Mouse (Mus musculus) neural tube, embryonic 13.5 days (tissue): ENCODE measurements around the gene Arhgef2. TPM values are rescaled to one million over a fixed set of nuclear protein-coding genes. Genes with fewer than 3 reads are reported as not detected.

Source experiments
- ATAC-seq: fragments of 200-750 bp; cut with Nextera tagmentation; 2 replicates; pipeline ENCODE4 v1.8.0; 2017; ENCODE audit warnings: low read depth, mild to moderate bottlenecking, moderate TSS enrichment, moderate library complexity
- H3K27ac ChIP-seq: fragments of 300-500 bp; sonication (generic); replicated peaks from 2 replicates; pipeline ENCODE4 v1.5.1; 2015; ENCODE audit warnings: moderate library complexity, mild to moderate bottlenecking, inconsistent platforms
- H3K27me3 ChIP-seq: fragments of 300-500 bp; sonication (generic); 2 replicates; pipeline ENCODE4 v1.6.1; 2015; ENCODE audit warnings: mild to moderate bottlenecking, inconsistent platforms
- H3K36me3 ChIP-seq: fragments of 300-500 bp; sonication (generic); 2 replicates; pipeline ENCODE4 v1.6.1; 2015; ENCODE audit warnings: mild to moderate bottlenecking, inconsistent platforms
- H3K4me1 ChIP-seq: fragments of 300-500 bp; sonication (generic); replicated peaks from 2 replicates; pipeline ENCODE4 v1.6.1; 2015; ENCODE audit warnings: inconsistent platforms
- H3K4me2 ChIP-seq: fragments of 300-500 bp; sonication (generic); 2 replicates; pipeline ENCODE4 v1.6.1; 2015; ENCODE audit warnings: inconsistent platforms, mild to moderate bottlenecking, moderate library complexity
- H3K4me3 ChIP-seq: fragments of 300-500 bp; sonication (generic); 2 replicates; pipeline ENCODE4 v1.5.1; 2015; ENCODE audit warnings: mild to moderate bottlenecking, inconsistent platforms
- H3K9ac ChIP-seq: fragments of 300-500 bp; sonication (generic); 2 replicates; pipeline ENCODE4 v1.6.1; 2015; ENCODE audit warnings: moderate library complexity, mild to moderate bottlenecking, inconsistent platforms
- H3K9me3 ChIP-seq: fragments of 300-500 bp; sonication (generic); 2 replicates; pipeline ENCODE4 v1.6.1; 2016; ENCODE audit warnings: inconsistent platforms
- WGBS: fragments of 180-500 bp; shearing (Covaris S2); methylation state at CpG from one replicate; pipeline ENCODE4 v1.1.7; 2015; 5-methylcytosine and 5-hydroxymethylcytosine counted together
- polyA plus RNA-seq: library from polyadenylated mRNA; unstranded; fragments of >200 nt; fragmentation: Nextera tagmentation; extraction: Ambion mirVana; gene quantifications from 2 replicates; pipeline ENCODE4 v1.2.1, GENCODE M21; 2015

Arhgef2 gene
- polyA plus RNA-seq, 1 experiment from 2014 or later = 157 TPM

DNA sequence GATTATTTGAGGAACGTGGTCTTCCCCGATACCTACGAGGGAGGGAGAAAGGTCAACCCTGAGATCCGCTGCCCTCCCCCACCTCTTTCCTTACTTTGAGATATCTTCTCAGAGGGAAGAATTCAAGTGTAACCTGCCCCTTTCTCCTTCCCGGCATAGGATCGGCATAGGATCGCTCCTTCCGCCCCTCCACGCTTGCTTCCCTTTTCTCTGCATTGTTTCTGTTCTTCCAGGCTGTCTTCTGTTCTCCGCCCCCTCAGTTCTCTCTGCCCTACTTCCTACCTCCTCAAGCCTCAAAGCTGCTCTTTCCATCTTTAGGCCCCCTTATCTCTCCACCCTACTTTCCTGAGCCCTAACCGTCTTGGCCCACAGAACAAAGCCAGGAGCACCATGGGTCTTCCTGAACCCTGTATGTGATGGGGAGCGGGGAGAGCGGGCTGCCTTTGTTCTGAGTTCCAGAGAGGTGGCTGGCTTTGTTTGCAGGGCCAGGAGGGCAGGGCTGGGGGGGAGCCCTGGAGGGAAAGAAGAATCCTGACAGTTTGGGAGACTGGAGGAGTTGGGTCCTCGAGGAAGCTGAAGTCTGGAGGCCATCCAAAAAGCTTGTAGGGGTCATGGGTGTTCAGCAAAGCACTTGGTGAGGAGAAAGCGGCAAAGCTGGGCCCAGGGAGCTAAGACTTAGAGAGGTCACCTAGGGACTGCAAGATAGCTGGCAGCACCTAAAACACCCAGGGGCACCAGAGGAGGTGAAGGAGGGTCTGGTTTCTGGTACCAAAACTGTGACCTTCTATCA lies 17.8 kb downstream of the Arhgef2 start:
- WGBS = 1% methylated on average over 15 of the region's 15 CpGs
- H3K36me3 ChIP-seq = peaks cover 17% of the 10 kb centered on the region
- ATAC-seq = 0 out of 2 replicates have a peak, but pooled peaks have one; percentile 1
- peaks cover 63% of the 10 kb centered on the region for H3K4me1 ChIP-seq
- peak overlapping the region; percentile 90 for H3K4me2 ChIP-seq
- no peaks in the 10 kb centered on the region for H3K27me3 ChIP-seq
- H3K27ac ChIP-seq = peak overlapping the region; percentile 97
- H3K9me3 ChIP-seq = no peaks in the 10 kb centered on the region
- peak overlapping the region; percentile 89 for H3K4me3 ChIP-seq
- peak overlapping the region; percentile 98 for H3K9ac ChIP-seq

DNA sequence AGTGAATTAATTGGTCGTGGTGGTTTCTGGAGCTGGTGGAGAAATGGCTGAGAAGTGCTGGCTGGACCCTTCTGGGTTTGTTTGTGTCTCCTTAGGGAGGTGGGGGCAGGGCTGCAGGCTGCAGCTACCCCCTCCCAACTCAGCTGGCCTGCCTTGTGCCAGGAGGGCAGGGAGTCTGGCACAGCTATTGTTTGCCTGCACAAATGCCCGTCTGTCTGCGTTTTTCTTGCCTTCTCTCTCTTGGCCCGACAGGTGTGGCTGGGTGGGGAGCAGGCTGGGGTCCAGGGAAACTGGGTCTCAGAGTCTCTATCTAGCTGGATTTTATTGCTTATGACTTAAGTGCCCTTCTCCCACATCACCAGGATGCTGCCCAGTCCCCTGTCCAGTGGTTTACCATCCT lies 18.6 kb downstream of the Arhgef2 start:
- H3K36me3 ChIP-seq = peaks cover 25% of the 10 kb centered on the region
- ATAC-seq = peak; percentile 41
- peak overlapping the region; percentile 89 for H3K4me3 ChIP-seq
- peak overlapping the region; percentile 90 for H3K4me2 ChIP-seq
- H3K9ac ChIP-seq = peak overlapping the region; percentile 98
- H3K9me3 ChIP-seq = no peaks in the 10 kb centered on the region
- H3K27ac ChIP-seq = peak overlapping the region; percentile 97
- 3% methylated on average over 4 of the region's 4 CpGs for WGBS
- no peaks in the 10 kb centered on the region for H3K27me3 ChIP-seq
- H3K4me1 ChIP-seq = peaks cover 71% of the 10 kb centered on the region

DNA sequence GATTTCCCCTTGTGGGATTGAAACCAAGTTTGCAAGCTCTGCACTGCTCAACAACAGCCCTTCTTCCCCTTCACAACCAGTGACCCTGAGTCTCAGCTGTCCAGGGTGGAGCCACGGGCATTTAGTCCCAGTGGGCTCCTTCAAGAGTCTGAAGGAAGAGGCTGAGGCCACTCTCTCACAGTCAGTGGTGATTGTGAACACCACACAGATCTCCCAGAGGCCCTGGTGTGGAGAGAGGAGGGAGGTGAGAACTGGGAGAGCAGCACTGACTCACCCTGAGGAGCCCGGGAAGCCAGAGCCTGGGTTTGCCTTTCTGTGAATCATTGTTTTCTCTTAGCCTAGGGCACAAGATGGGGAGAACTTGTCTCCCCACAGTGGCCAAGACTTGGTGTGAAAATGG lies 19.2 kb downstream of the Arhgef2 start:
- H3K4me3 ChIP-seq = peak overlapping the region; percentile 89
- H3K4me1 ChIP-seq = peaks cover 72% of the 10 kb centered on the region
- H3K9me3 ChIP-seq = no peaks in the 10 kb centered on the region
- 10% methylated on average over 2 of the region's 2 CpGs for WGBS
- H3K27me3 ChIP-seq = no peaks in the 10 kb centered on the region
- ATAC-seq = no peak
- H3K27ac ChIP-seq = peak overlapping the region; percentile 97
- H3K36me3 ChIP-seq = peaks cover 31% of the 10 kb centered on the region
- H3K9ac ChIP-seq = peak overlapping the region; percentile 98
- H3K4me2 ChIP-seq = peak overlapping the region; percentile 90

DNA sequence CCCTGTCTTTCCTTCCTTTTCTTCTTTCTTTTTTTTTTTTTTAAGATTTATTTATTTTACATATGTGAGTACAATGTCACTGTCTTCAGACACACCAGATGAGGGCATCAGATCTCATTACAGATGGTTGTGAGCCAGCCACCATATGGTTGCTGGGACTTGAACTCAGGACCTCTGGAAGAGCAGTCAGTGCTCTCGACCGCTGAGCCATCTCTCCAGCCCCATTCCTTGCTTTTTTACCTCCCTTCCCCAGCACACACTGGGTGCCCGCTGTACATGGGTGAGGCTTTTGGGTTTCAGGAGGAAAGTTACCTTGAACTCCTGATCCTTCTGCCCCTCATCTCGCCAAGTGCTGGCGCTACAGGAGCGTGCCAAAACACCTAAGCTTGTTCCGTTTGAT lies 19.8 kb downstream of the Arhgef2 start:
- Histone ChIP-seq H3K4me1 (peaks cover 73% of the 10 kb centered on the region), H3K9ac (peak overlapping the region; percentile 98), H3K4me3 (peak overlapping the region; percentile 89), H3K4me2 (peak overlapping the region; percentile 90), H3K9me3 (no peaks in the 10 kb centered on the region), H3K36me3 (peaks cover 37% of the 10 kb centered on the region), H3K27me3 (no peaks in the 10 kb centered on the region), H3K27ac (peak overlapping the region; percentile 97)
- no peak for ATAC-seq
- WGBS = 94% methylated on average over 7 of the region's 7 CpGs

DNA sequence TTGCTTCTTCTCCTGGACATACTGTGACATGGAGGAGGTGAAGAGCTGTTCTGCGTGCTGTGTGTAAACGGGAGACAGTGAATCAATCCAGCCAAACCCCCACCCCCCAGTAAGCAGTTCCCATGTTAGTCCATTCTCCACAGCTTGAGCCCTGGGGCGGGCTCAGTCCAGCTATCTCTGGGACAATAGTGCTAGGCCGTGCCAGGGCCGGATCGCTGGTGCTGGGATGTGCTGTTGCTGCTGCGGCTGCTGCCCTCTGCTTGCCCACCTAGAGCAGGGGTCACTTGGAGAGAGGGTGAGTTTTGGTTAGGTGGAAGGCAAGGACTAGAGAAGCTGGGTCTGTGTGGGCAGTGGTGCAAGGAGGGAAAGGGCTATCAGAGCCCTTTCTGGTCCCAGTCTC lies 20.6 kb downstream of the Arhgef2 start:
- Histone ChIP-seq H3K4me3 (peak overlapping the region; percentile 89), H3K27ac (peak overlapping the region; percentile 97; the same call in 1 of the 2 replicates), H3K9me3 (no peaks in the 10 kb centered on the region), H3K4me1 (peaks cover 75% of the 10 kb centered on the region), H3K4me2 (peak overlapping the region; percentile 90), H3K27me3 (no peaks in the 10 kb centered on the region), H3K36me3 (peaks cover 45% of the 10 kb centered on the region), H3K9ac (peak overlapping the region; percentile 98)
- 47% methylated on average over 7 of the region's 7 CpGs for WGBS
- ATAC-seq = no peak

DNA sequence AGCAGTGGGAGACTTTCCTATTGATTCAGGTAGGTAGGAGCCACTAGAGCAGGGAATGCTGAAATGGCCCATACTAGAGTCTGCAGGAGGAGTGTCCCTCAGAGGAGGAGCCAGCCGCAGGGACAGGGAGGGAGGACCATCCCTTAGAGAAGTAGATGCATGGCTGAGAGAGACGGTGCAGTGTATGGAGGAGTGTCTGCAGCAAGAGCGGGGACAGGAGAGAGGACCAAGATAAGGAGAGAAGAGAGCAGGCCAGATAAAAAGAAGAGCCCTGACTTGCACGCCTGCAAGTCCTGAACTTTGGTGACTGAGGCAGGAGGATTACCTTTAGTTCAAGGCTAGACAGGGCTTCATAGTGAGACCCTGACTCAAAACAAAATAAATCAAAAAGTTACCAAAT lies 21.3 kb downstream of the Arhgef2 start:
- Histone ChIP-seq H3K27me3 (no peaks in the 10 kb centered on the region), H3K9me3 (no peaks in the 10 kb centered on the region), H3K27ac (no peak overlapping the region), H3K9ac (0 out of 2 replicates have a peak overlapping the region, but pooled peaks have one; percentile 98), H3K36me3 (peaks cover 53% of the 10 kb centered on the region), H3K4me3 (0 out of 2 replicates have a peak overlapping the region, but pooled peaks have one; percentile 1), H3K4me2 (0 out of 2 replicates have a peak overlapping the region, but pooled peaks have one; percentile 1), H3K4me1 (peaks cover 83% of the 10 kb centered on the region)
- 61% methylated on average over 4 of the region's 4 CpGs for WGBS
- ATAC-seq = no peak

DNA sequence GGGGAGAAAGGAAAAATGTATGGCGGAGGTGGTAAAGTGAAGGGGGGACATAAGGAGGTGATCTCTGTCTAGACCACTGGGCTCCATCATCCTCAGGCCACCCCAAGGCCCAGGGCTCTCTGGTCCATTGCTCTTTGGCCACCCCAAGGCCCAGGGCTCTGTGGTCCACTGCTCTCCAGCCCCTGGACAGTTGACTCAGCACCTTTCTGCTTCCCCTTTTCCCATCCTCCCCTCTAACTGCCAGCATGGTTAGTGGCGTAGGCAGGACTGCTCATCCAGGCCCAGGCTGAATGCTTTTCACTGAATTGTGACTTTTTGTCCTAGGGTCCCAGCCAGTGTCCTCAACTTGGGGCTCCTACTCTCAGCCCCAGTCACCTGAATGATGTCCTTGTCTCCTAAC lies 21.8 kb downstream of the Arhgef2 start:
- Histone ChIP-seq H3K4me2 (no peak overlapping the region), H3K9me3 (no peaks in the 10 kb centered on the region), H3K36me3 (peaks cover 57% of the 10 kb centered on the region), H3K27ac (0 out of 2 replicates have a peak overlapping the region, but pooled peaks have one; percentile 18), H3K9ac (0 out of 2 replicates have a peak overlapping the region, but pooled peaks have one; percentile 49), H3K27me3 (no peaks in the 10 kb centered on the region), H3K4me3 (no peak overlapping the region), H3K4me1 (peaks cover 84% of the 10 kb centered on the region)
- WGBS = 91% methylated on average over 2 of the region's 2 CpGs
- no peak for ATAC-seq

DNA sequence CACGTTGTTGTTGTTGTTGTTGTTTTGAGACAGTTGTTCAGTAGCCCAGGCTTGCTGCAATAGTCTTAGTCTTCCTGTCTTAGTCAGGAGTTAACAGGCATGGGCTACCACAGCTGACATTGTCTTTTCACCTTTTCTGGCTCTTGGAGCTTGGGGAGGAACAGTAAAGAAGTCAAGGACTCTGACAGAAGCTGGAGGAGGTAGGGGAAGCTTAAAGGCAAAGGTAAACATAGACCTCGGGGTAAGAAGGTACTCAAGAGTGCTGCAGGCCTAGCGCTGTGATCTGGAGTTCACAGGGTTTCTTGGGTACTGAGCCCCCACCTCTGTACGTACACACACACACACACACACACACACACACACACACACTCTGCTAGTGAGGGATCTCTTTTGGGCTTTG lies 23.0 kb downstream of the Arhgef2 start:
- WGBS = 88% methylated on average over 4 of the region's 4 CpGs
- H3K36me3 ChIP-seq = peaks cover 69% of the 10 kb centered on the region
- H3K4me1 ChIP-seq = peaks cover 80% of the 10 kb centered on the region
- no peaks in the 10 kb centered on the region for H3K9me3 ChIP-seq
- no peak overlapping the region for H3K4me2 ChIP-seq
- ATAC-seq = no peak
- H3K9ac ChIP-seq = no peak overlapping the region
- no peak overlapping the region for H3K4me3 ChIP-seq
- H3K27me3 ChIP-seq = no peaks in the 10 kb centered on the region
- H3K27ac ChIP-seq = no peak overlapping the region

DNA sequence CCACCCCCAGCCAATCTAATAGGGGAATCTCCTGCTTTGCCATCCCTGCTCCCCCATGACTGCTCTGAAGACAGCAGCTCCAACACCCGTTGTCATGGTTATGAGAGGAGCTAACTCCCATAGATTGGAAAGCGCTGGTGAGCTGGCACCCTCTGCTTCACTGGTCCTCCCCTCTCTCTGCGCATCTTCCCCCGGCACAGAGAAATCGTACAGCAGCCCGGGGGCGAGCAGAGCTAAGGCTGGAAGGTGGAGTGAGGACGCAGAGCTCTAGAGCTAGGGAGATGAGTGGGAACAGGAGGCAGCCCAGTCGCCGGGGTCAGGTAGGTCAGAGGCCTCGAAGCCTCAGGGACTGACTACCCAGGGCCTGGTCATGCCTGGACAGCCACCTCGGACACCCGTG lies 23.5 kb downstream of the Arhgef2 start:
- H3K27me3 ChIP-seq = no peaks in the 10 kb centered on the region
- H3K36me3 ChIP-seq = peaks cover 74% of the 10 kb centered on the region
- no peak overlapping the region for H3K4me3 ChIP-seq
- H3K4me1 ChIP-seq = peaks cover 75% of the 10 kb centered on the region
- H3K9ac ChIP-seq = 0 out of 2 replicates have a peak overlapping the region, but pooled peaks have one; percentile 17
- no peak overlapping the region for H3K4me2 ChIP-seq
- H3K9me3 ChIP-seq = no peaks in the 10 kb centered on the region
- ATAC-seq = no peak
- 79% methylated on average over 13 of the region's 13 CpGs for WGBS
- H3K27ac ChIP-seq = 0 out of 2 replicates have a peak overlapping the region, but pooled peaks have one; percentile 28

DNA sequence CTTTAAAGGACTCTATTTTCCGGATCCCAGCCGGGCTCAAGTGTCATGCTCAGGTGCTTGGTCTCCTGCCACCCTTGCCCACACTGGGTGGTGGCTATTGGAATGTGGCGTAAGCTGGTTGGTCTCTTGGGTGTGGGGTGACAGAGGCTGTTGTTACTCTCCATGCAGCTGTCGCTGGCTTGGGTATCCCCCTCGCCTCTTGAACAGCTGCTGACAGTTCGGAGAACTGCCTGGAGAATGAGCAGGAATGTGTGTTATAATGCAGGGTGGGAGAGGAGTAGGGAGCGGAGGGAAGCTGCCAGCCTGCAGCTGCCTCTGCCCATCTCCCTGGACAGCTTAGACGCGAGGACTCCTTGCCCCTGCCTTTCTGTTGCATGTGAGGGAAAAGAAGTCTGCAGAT lies 24.3 kb downstream of the Arhgef2 start:
- no peak for ATAC-seq
- Histone ChIP-seq H3K27me3 (no peaks in the 10 kb centered on the region), H3K4me2 (no peak overlapping the region), H3K27ac (no peak overlapping the region; the same call in 1 of the 2 replicates), H3K4me1 (peaks cover 68% of the 10 kb centered on the region), H3K9ac (no peak overlapping the region), H3K9me3 (no peaks in the 10 kb centered on the region), H3K36me3 (peaks cover 82% of the 10 kb centered on the region), H3K4me3 (no peak overlapping the region)
- 72% methylated on average over 9 of the region's 9 CpGs for WGBS

DNA sequence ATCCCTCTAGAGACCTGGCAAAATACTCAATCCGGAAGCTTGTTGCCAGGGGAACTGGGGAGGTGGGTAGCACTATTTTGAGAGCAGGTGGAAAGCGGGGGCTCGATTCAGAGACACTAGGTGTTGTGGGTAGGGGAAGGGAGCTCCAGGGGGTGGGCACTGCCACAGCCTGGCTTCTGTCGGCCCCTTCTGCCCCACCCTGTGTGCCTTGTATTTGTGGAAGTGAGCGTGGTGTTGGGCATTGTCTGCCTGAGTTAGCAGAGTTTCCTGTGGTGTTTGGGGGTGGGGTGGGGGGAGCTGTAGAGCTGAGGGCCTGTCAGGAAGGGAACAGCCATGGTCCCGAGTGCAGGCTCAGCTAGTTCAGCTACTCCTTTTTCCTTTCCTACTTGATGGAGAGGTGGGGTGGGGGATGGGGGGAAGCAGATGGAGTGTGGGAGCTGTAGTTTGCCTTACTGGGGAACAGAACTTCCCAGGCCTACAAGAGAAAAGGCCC lies 25.1 kb downstream of the Arhgef2 start:
- peaks cover 86% of the 10 kb centered on the region for H3K36me3 ChIP-seq
- WGBS = 68% methylated on average over 6 of the region's 6 CpGs
- ATAC-seq = peak; percentile 14; the same call in 1 of the 2 replicates
- H3K4me2 ChIP-seq = no peak overlapping the region
- H3K27me3 ChIP-seq = no peaks in the 10 kb centered on the region
- no peak overlapping the region for H3K9ac ChIP-seq
- peaks cover 59% of the 10 kb centered on the region for H3K4me1 ChIP-seq
- no peak overlapping the region for H3K4me3 ChIP-seq
- H3K27ac ChIP-seq = peak overlapping the region; percentile 13; the same call in 1 of the 2 replicates
- no peaks in the 10 kb centered on the region for H3K9me3 ChIP-seq

DNA sequence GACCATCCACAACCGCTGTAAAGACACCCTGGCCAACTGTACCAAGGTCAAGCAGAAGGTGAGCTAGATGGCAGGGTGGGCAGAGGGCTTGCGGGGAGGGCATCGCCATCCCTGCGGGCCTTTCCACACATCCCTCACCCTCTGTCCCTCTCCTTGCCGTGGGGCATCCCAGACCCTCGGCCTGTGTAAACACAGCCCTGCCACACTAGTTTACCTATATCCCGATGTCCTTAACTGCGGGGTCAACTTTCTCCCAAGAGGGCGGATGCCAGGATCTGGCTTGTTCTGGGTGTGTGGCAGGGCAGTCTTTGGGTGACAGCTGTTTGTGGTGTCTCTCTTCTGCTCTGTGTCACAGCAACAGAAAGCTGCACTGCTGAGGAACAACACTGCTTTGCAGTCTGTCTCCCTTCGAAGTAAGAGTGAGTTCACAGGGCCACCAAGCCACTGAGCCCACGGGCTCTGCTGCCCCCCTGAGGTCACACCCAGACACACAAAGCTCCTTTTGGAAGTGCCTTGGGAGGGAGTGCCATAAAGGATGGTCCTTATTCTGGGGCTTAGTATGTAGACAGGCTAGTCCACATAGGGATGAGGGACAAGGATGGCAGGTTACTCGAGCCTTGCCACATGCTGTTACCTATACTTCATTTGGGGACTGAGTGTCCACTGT lies 26.3 kb downstream of the Arhgef2 start:
- H3K9me3 ChIP-seq = no peaks in the 10 kb centered on the region
- no peak for ATAC-seq
- WGBS = 82% methylated on average over 12 of the region's 12 CpGs
- H3K9ac ChIP-seq = no peak overlapping the region
- H3K4me2 ChIP-seq = no peak overlapping the region
- peaks cover 47% of the 10 kb centered on the region for H3K4me1 ChIP-seq
- H3K27me3 ChIP-seq = no peaks in the 10 kb centered on the region
- H3K27ac ChIP-seq = no peak overlapping the region
- H3K36me3 ChIP-seq = peaks cover 89% of the 10 kb centered on the region
- H3K4me3 ChIP-seq = no peak overlapping the region
